Mouse (Mus musculus) neural tube, embryonic 11.5 days (tissue): ENCODE measurements around the gene Vmn2r83. TPM values are rescaled to one million over a fixed set of nuclear protein-coding genes. Genes with fewer than 3 reads are reported as not detected.

Source experiments
- ATAC-seq: fragments of 200-750 bp; cut with Nextera tagmentation; 2 replicates; pipeline ENCODE4 v1.8.0; 2017; ENCODE audit warnings: moderate number of reproducible peaks, mild to moderate bottlenecking, moderate TSS enrichment, moderate library complexity; ENCODE audit not compliant: insufficient read depth, low FRiP score, low TSS enrichment
- DNase-seq: peaks from one replicate; pipeline ENCODE4 v3.0.0-alpha.2; 2015; ENCODE audit warnings: low spot score
- H3K27ac ChIP-seq: fragments of 300-500 bp; sonication (generic); 2 replicates; pipeline ENCODE4 v1.5.1; 2014; ENCODE audit warnings: low read depth, mild to moderate bottlenecking, low read length
- H3K27me3 ChIP-seq: fragments of 300-500 bp; sonication (generic); 2 replicates; pipeline ENCODE4 v1.6.1; 2014; ENCODE audit warnings: mild to moderate bottlenecking, low read length, mixed read lengths; ENCODE audit not compliant: control insufficient read depth, insufficient read depth
- H3K36me3 ChIP-seq: fragments of 300-500 bp; sonication (generic); 2 replicates; pipeline ENCODE4 v1.6.1; 2014; ENCODE audit warnings: mild to moderate bottlenecking, low read length, moderate library complexity, mixed read lengths; ENCODE audit not compliant: control insufficient read depth, insufficient read depth
- H3K4me1 ChIP-seq: fragments of 300-500 bp; sonication (generic); 2 replicates; pipeline ENCODE4 v1.6.1; 2014; ENCODE audit warnings: low read length, mixed read lengths; ENCODE audit not compliant: control insufficient read depth, insufficient read depth
- H3K4me2 ChIP-seq: fragments of 300-500 bp; sonication (generic); 2 replicates; pipeline ENCODE4 v1.6.1; 2014; ENCODE audit warnings: low read depth, mild to moderate bottlenecking, moderate library complexity
- H3K4me3 ChIP-seq: fragments of 300-500 bp; sonication (generic); 2 replicates; pipeline ENCODE4 v1.5.1; 2014; ENCODE audit warnings: low read depth, low read length
- H3K9ac ChIP-seq: fragments of 300-500 bp; sonication (generic); 2 replicates; pipeline ENCODE4 v1.6.1; 2014; ENCODE audit warnings: mild to moderate bottlenecking, low read length
- H3K9me3 ChIP-seq: fragments of 300-500 bp; sonication (generic); 2 replicates; pipeline ENCODE4 v1.6.1; 2016; ENCODE audit warnings: low read length; ENCODE audit not compliant: control insufficient read depth
- WGBS: fragments of 180-500 bp; shearing (Covaris S2); extraction: QIAGEN DNeasy Blood & Tissue Kit; methylation state at CpG from one replicate; pipeline ENCODE4 v1.1.7; 2014; 5-methylcytosine and 5-hydroxymethylcytosine counted together
- polyA plus RNA-seq: library from polyadenylated mRNA; unstranded; fragments of >200 nt; fragmentation: Nextera tagmentation; extraction: Ambion mirVana; gene quantifications from 2 replicates; pipeline ENCODE4 v1.2.1, GENCODE M21; 2014

Gene Vmn2r83
- polyA plus RNA-seq, 1 experiment from 2014 or later = not detected

GRCm38 (mm10) chr10:79534426-79534825 lies 65.9 kb downstream of the Vmn2r83 start:
- DNase-seq = no peak
- Histone ChIP-seq H3K36me3 (0 out of 2 replicates have a peak, but pooled peaks cover 2% of the 10 kb centered on the region), H3K27ac (no peak overlapping the region), H3K4me2 (no peak overlapping the region), H3K4me3 (no peak overlapping the region), H3K9me3 (no peaks in the 10 kb centered on the region), H3K9ac (no peak overlapping the region), H3K4me1 (no peaks in the 10 kb centered on the region; the same call in 1 of the 2 replicates), H3K27me3 (no peaks in the 10 kb centered on the region)
- peak; percentile 18; the same call in 1 of the 2 replicates for ATAC-seq
- WGBS = 82% methylated on average over 2 of the region's 2 CpGs

GRCm38 (mm10) chr10:79535431-79535830 lies 66.9 kb downstream of the Vmn2r83 start:
- no peak overlapping the region for H3K4me2 ChIP-seq
- ATAC-seq (no peak), DNase-seq (no peak)
- no peaks in the 10 kb centered on the region; the same call in 1 of the 2 replicates for H3K4me1 ChIP-seq
- H3K9ac ChIP-seq = no peak overlapping the region
- no peak overlapping the region for H3K4me3 ChIP-seq
- peaks cover 8% of the 10 kb centered on the region; the same call in 1 of the 2 replicates for H3K36me3 ChIP-seq
- no peak overlapping the region for H3K27ac ChIP-seq
- H3K9me3 ChIP-seq = no peaks in the 10 kb centered on the region
- H3K27me3 ChIP-seq = no peaks in the 10 kb centered on the region
- WGBS = 63% methylated on average over 1 of the region's 1 CpGs

GRCm38 (mm10) chr10:79536461-79537080 lies 68.0 kb downstream of the Vmn2r83 start:
- no peak for ATAC-seq

DNA sequence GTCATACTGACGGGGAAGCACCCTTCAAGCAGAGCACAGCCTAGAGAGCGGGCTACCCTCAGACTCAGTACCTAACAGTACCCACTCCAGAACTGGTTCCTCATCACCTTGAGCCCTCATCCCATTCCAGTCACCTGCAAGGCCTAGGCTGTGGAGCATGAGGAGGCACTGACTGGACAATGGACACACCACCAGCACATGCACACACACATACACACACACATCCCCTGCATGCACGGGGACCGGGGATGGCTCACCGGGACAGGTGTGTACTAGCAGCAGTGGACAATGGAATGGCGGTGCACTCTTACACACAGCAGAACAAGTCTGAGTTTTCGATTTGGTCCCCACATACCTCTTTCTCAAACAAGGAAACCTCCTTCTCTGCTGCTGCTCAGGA lies 68.7 kb downstream of the Vmn2r83 start:
- no peak for DNase-seq
- Histone ChIP-seq H3K36me3 (peaks cover 17% of the 10 kb centered on the region), H3K4me1 (no peaks in the 10 kb centered on the region; the same call in 1 of the 2 replicates), H3K27ac (no peak overlapping the region), H3K4me3 (no peak overlapping the region), H3K9me3 (no peaks in the 10 kb centered on the region), H3K4me2 (no peak overlapping the region), H3K9ac (no peak overlapping the region), H3K27me3 (no peaks in the 10 kb centered on the region)
- no peak for ATAC-seq
- 95% methylated on average over 7 of the region's 7 CpGs for WGBS

More at GRCm38 (mm10) chr10:79536461-79537080, 68.0 kb downstream of the Vmn2r83 start:
- H3K4me2 ChIP-seq = no peak overlapping the region
- H3K36me3 ChIP-seq = peaks cover 16% of the 10 kb centered on the region
- DNase-seq = no peak
- H3K27ac ChIP-seq = no peak overlapping the region
- H3K4me1 ChIP-seq = no peaks in the 10 kb centered on the region; the same call in 1 of the 2 replicates
- H3K9ac ChIP-seq = no peak overlapping the region
- 73% methylated on average over 12 of the region's 12 CpGs for WGBS
- H3K27me3 ChIP-seq = no peaks in the 10 kb centered on the region
- no peaks in the 10 kb centered on the region for H3K9me3 ChIP-seq
- no peak overlapping the region for H3K4me3 ChIP-seq

- no peak overlapping the region for H3K9ac ChIP-seq
- H3K4me2 ChIP-seq = no peak overlapping the region
- no peak for ATAC-seq
- 91% methylated on average over 2 of the region's 2 CpGs for whole genome bisulfite sequencing
- H3K36me3 ChIP-seq = peaks cover 22% of the 10 kb centered on the region
- no peak overlapping the region for H3K4me3 ChIP-seq
- H3K27ac ChIP-seq = no peak overlapping the region
- H3K4me1 ChIP-seq = no peaks in the 10 kb centered on the region; the same call in 1 of the 2 replicates
- H3K27me3 ChIP-seq = no peaks in the 10 kb centered on the region
- no peak for DNase-seq
- no peaks in the 10 kb centered on the region for H3K9me3 ChIP-seq
Observed at GRCm38 (mm10) chr10:79537781-79538180, 69.2 kb downstream of the Vmn2r83 start.

- Histone ChIP-seq H3K27me3 (no peaks in the 10 kb centered on the region), H3K9me3 (no peaks in the 10 kb centered on the region), H3K36me3 (peaks cover 24% of the 10 kb centered on the region), H3K27ac (no peak overlapping the region), H3K4me2 (no peak overlapping the region), H3K9ac (no peak overlapping the region), H3K4me1 (no peaks in the 10 kb centered on the region), H3K4me3 (no peak overlapping the region)
- ATAC-seq = no peak
- DNase-seq = no peak
- 92% methylated on average over 3 of the region's 3 CpGs for WGBS
Observed at GRCm38 (mm10) chr10:79538323-79538722, 69.8 kb downstream of the Vmn2r83 start.

DNA sequence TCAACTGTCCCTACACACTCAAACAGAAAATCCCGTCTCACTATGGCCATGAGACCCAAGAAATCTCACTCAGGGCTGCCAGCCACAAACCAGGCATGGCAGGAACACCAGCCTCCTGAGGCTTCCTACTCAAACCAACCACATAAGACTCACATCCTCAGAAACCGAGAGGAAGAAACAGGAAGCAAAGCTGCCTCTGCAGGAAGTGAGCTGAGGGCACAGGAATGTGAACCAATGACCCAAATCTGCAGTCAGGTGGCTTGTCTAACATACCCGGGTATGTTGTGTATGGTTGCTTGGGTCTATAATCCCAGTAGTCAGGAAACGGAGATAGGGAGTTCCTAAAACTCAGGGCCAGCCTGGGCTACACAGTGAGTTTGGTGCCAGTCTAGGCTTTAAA lies 70.3 kb downstream of the Vmn2r83 start:
- H3K9me3 ChIP-seq = no peaks in the 10 kb centered on the region
- 83% methylated on average over 4 of the region's 4 CpGs for WGBS
- H3K36me3 ChIP-seq = peaks cover 27% of the 10 kb centered on the region
- ATAC-seq = no peak
- no peaks in the 10 kb centered on the region for H3K4me1 ChIP-seq
- H3K4me2 ChIP-seq = no peak overlapping the region
- H3K27ac ChIP-seq = no peak overlapping the region
- no peak overlapping the region for H3K9ac ChIP-seq
- H3K27me3 ChIP-seq = no peaks in the 10 kb centered on the region
- DNase-seq = no peak
- no peak overlapping the region for H3K4me3 ChIP-seq

DNA sequence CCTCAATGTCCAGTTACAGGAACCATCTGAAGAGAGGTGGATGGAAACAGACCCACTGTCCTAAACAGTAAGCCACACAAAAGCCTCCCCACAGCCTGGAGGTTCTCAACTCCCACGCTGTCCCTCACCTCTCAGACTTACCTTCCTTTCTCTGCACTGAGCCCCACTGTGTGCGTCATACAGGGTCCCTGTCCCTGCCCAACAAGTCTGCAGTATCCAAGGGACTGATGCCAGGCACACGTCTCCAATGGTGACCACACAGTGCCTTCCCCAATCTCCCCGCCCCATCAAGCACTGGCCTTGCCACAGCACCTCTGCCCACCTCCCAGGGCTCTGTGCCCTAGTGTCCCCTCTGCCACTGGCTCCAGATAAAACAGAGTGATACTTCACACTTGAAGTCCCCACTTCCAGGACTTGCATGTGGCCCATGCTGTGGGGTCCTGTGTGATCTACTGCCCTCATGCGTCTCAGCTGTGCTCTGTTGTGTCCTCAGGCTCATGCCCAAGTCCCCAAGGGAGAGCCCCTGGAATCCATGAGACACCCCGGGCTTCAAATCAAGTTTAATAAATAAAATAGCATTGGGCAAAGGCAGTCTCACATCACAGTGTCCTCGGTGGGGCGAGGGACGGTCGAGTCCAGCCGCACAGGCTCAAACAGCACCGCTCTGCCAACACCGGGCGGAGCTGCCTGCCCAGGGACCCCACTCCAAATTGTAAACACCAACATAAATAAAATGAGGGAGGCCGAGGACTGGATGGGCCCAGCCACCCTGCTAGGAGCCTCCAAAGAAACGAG lies 71.4 kb downstream of the Vmn2r83 start:
- no peak overlapping the region for H3K9ac ChIP-seq
- H3K36me3 ChIP-seq = peaks cover 31% of the 10 kb centered on the region
- DNase-seq = no peak
- WGBS = 97% methylated on average over 16 of the region's 16 CpGs
- no peaks in the 10 kb centered on the region for H3K27me3 ChIP-seq
- no peak overlapping the region for H3K4me2 ChIP-seq
- H3K4me3 ChIP-seq = no peak overlapping the region
- no peaks in the 10 kb centered on the region for H3K9me3 ChIP-seq
- H3K27ac ChIP-seq = no peak overlapping the region
- H3K4me1 ChIP-seq = no peaks in the 10 kb centered on the region
- no peak for ATAC-seq
